Mouse (Mus musculus): ENCODE measurements at regions not wholly inside any gene's neighbourhood (a gene's known extent, or its start where the extent isn't known, plus 50 kb on each side); places are given as distances from the start of the nearest gene placed in this dataset.

- TF ChIP-seq POLR2A (IDR thresholded peaks at IDR 0.05; ENCODE audit: insufficient read length, low read depth): no peak
- TF ChIP-seq TCF12 (IDR thresholded peaks at IDR 0.05; ENCODE audit: insufficient read depth, poor library complexity, severe bottlenecking): no peak
- no peak for TF ChIP-seq CEBPB (IDR thresholded peaks at IDR 0.05; ENCODE audit: insufficient read depth, poor library complexity, severe bottlenecking)
- no peak for TF ChIP-seq TCF3 (IDR thresholded peaks at IDR 0.05; ENCODE audit: insufficient read length, low read depth)
- TF ChIP-seq E2F4 (IDR thresholded peaks at IDR 0.05; ENCODE audit: insufficient read depth): no peak
These were observed 191.2 kb downstream of the Etv1 start for GRCm38 (mm10) chr12:38970347-38970746.
